Mouse (Mus musculus): ENCODE results near the gene Synj1. TPM values are rescaled to one million over a fixed set of nuclear protein-coding genes. Genes with fewer than 3 reads are reported as not detected.

Synj1 gene
- total RNA-seq, 2 experiments from 2014 or later: 16.2 to 46.3 TPM

DNA sequence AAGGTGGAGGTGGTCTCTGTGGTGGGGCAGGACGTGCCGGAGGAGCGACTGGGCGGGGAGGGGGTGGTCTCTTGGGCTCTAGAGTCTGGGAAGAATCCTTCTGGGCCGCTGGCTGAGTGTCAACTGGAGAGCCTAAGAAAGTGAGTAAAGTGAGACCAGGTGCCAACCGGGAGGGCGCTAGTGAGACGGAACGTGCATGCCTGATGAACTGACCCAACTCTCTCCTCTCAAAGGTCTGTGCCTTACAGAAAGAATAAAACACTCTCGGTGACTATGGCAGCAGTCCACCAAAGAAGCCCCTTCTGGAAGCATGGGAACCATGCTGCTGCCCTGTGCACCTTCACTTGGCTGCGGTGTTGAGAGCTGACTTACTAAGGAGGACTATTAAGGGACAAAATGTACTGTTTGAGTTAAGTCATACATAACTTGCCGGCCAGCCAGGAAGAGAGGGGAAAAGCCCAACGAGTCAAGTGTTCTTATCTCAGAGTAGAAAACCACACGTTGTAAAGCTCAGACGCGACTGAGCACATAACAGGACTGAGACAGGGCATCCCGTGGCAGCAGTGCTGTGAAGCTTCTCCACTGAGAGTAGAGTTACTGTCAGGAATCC is 60.6 kb downstream of the Synj1 start:
- peak; percentile 62 for ATAC-seq (replicated peaks; ENCODE audit: poor library complexity)

DNA sequence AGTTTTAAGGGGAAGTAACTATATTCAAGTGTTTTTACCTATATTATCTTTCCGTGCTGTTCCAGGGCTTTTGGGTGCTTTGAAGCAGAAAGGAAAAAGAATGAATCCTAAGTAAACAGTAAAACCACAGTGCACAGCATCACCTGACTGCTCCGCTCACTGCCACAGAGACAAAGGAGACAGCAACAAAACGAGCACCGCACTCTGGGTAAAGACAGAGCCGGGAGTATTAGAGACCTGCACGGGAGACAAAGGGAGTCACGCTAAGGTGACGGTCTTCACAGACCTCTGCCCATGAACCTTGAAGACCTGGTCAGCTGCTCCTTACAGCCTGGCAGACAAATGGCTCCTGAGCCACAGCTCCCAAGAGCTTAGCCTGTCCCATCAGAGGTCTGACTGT is 64.1 kb downstream of the Synj1 start:
- ATAC-seq (replicated peaks; ENCODE audit: poor library complexity): no peak

DNA sequence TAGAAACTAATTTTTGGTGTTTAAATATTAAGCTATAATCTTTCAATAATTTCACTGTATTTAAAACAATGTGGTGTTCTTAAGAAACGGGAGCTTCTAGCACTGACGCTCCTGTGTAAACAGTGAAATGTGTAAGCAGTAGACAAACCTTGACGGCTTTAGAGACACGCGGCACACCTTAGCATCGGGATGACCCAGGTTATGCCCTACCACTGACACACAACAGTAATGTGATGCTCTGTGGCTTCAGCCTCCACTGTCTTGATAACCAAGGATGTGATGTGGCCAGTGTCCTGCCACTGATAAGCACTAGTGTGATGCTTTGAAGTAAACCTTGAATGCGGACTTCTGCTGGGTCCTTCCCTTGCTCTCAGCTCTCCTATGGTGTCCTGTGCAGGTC is 69.9 kb downstream of the Synj1 start:
- ATAC-seq (replicated peaks; ENCODE audit: poor library complexity): no peak

DNA sequence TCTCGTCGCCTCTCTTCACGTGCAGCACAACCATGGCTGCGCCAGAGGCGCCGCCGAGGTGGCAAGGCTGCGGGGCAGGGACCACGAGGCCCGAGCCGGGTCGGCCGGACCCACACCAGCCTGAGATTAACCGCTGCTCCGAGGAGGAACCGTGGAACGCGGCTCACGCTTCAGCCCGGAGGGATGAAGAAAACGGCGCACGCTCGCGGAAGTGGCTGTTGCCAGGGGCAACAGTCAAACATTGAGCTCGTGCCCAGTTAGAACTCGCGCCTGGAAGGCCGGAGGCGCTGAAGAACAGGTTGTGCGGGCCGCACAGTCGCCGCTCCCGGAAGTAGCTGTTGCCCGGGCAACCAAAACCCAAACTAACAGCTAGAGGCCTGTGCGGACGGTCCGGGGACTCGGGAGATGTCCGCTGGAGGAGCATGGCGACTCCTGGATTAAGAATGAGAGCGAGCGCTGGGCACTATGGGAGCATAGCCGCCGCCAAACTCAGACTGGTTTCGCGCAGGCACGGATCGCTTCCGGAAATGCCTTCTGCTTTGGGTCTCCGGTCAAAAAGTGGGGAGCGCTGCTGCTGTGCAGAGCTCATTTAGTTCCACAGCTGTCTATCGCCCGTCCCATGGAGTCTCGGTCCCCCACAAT is 76.3 kb downstream of the Synj1 start, which contains the start of gene Cfap298:
TSS of gene Cfap298 (minus strand) at position 428 of the 642 bp plus-strand sequence.
- ATAC-seq (replicated peaks; ENCODE audit: poor library complexity): peak; percentile 93

DNA sequence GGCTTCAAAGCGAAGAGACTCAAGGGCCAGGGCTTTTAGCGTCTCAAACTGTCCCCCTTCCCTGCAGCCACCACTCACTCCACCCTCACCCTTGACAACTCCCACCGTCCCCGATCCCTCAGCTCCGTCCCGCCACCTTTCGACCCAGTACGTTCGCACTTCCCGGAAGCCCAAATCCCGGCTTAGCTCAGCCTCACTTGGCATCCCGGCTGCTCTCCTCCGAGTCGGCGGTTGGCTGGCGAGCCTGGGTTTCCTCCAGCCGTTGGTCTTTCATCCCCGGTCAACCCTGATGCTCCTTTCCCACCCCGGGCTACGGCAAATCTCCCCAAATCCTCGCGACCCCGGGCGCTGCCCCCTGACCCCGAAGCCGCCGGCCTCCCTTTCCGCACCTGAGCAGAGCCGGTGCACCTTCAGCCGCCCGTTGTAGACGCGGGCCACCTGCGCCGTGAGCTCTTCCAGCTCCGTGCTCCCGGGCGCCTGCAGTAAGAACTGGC is 76.9 kb downstream of the Synj1 start:
- peak; percentile 40 for ATAC-seq (replicated peaks; ENCODE audit: poor library complexity)

DNA sequence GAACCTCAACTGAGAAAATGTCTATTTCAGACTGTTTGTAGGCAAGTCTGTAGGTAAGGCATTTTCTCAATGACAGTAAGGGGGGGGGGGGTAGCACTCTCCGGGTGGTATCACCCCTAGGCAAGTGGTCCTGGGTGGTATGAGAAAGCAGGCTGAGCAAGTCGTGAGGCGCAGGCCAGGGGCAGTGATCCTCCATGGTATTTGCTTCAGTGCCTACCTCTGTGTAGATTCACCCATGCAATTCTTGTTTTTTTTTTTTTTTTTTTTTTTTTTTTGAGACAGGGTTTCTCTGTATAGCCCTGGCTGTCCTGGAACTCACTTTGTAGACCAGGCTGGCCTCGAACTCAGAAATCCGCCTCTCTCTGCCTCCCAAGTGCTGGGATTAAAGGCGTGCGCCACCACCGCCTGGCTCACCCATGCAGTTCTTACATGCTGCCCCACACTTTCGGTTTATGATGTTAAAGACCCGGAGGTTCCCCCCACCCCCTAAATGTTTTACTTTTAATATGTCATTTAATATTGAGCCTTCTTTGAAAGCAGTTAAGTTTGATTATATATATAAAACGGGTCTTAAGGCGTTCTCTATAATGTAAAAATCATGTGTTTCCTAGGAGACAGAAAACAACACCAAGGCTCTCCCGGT is 77.5 kb downstream of the Synj1 start:
- no peak for ATAC-seq (replicated peaks; ENCODE audit: poor library complexity)

DNA sequence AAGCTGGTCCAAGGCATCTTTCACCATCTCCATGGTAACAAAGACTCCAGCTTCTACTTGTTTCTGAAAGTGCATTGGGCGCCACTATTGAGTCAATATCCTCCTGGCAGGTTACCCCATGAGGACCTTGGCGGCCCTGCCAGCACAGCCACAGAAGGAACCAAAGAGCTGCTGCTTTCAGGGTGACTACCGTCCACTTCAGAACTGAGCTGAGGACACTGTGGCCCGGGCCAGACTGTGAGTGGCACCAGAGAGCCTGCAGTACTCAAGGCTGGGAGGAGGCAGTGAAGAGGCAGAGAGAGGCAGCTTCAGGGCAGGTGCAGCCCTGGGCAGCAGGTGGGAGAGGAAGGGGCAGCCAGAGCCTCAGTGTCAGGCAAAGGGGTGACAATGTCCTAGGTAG is 83.7 kb downstream of the Synj1 start:
- ATAC-seq (replicated peaks; ENCODE audit: poor library complexity): no peak

DNA sequence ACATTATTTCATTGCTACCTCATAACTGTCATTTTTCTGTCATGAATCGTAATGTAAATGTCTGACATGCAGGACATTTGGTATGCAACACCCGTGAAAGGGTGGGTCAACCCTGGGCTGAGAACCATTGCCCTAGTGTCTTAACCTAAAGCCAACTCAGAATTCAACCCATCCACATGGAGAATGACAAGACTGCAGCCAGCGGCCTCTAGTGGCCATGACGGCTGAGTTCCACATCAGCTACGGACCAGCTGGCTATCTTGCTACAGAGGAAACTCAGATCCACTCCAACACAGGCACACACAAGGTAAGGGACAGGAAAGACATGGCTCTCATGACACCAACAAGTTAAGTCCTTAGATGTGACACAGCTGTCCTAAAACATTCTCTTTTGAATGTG is 85.6 kb downstream of the Synj1 start:
- ATAC-seq (replicated peaks; ENCODE audit: poor library complexity): peak; percentile 79

DNA sequence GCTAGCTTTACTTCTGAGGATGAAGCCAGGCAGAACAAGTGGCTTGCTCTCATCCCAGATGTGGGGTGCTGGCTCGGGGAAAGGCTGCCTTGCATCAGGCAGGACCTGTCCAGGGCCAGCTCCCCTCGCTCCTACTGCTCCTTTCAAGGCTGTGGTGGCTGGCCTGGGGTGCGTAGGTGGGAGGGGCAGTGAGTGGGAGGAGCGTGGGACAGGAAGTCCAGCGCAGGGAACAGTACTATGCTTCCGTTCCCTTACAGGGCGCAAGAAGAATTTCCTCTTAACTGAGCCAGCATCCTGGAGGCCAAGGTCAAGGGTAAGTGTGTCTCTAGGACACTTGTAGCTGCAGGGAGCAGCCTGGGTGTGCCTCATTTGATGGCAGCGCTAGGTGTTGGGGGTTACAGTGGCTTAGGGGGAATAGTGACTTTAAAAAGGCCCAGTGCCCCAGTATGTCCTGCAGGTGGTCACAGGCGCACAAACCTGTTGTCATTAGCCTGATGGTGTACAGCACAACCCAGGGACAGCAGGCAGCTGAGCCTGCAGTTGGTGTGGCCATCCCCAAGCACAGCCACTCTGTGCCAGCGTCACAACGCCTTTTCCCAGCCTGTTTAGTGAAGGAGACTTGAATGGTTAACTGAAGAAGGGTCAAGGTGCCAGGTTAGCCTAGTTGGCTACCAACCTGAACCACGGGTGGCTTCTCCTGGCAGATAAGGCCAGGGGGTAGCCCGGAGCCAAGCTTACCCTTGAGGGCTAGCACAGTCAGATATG is 86.3 kb downstream of the Synj1 start:
- ATAC-seq (replicated peaks; ENCODE audit: poor library complexity): no peak

DNA sequence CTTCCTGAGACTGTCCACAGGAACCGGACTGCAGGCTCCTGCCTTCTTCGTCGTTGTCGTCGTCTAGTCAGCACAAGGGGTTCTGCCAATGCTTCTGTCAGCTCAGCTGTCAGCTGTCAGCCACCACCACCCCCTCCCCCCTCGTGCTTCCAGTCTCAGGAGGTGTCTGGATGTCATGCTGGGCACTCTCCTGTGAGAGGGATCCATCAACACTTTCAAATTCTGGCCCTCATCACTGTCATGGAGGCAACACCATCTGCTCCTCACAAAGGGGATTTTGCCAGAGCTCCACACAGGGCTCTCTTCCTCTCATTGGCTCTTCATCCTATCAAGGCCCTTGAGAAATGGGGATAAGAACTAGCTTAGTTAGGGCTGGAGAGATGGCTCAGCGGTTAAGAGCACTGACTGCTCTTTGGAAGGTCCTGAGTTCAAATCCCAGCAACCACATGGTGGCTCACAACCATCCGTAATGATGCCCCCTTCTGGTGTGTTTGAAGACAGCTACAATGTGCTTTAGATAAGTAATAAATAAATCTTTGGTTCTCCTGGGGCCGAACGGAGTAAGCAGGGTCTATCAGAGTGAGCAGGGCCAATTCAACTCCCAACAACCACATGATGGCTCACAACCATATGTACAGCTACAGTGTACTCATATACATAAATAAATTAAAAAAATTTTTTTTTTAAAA is 89.5 kb downstream of the Synj1 start:
- ATAC-seq (replicated peaks; ENCODE audit: poor library complexity): no peak

DNA sequence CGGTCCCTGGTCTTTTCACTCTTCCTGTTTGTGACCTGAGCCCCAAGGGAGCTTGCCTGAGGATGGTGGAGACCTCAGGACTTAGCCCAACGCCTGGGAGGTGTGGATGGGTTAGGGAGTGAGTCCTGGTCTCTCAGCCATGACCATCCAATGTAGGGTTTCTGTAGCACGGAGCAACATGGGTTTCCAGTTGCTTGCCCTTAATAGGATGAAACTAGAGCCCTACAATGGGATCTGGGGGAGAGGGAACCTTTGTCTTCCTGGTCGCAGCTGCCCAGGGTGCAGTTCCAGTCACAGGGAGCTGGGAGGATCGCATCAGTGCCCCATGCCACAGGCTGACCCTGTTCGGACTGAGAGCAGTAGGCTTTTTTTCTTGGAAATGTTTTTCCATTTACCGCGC is 94.0 kb downstream of the Synj1 start:
- ATAC-seq (replicated peaks; ENCODE audit: poor library complexity): no peak

DNA sequence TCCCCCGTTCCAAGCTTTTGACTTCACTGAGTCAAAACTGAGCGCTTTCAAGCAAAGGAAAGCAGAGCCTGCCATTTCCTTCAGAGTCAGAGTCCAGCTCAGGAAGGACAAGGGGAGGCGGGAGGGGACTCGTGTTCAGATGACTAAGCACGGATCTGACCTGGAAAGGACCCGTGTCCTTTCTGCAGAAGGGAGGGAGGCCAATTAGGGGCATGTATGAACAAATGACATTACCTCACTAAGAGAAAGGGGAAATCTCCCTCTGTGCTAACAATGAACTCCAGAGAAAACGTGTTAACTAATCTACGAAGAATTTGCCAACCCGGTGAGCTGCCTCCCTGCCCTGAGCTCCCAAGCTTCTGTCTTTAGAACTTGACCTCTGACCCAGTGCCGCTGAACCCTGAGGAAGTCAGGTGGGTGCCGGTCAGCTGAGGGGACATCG is 95.0 kb downstream of the Synj1 start:
- ATAC-seq (replicated peaks; ENCODE audit: poor library complexity): peak; percentile 48

DNA sequence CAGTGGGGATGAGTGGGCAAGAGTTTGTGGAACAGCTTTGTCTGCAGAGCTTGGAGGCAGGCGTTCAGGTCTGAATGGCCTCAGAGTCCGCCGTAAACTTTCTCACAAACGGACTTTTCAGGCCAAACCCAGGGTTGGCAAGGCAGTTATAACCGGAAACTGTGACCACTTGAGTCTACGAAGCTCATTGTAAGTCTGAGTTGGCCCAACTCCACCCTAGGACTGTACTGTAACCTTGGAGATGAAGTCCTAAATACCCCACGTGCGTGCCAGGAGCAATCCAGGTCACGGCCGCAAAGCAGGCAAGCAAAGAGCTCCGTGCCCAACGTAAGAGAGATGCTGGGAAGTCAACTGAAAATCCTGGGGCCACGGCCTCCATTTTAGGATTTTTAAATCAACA is 99.3 kb downstream of the Synj1 start:
- no peak for ATAC-seq (replicated peaks; ENCODE audit: poor library complexity)

DNA sequence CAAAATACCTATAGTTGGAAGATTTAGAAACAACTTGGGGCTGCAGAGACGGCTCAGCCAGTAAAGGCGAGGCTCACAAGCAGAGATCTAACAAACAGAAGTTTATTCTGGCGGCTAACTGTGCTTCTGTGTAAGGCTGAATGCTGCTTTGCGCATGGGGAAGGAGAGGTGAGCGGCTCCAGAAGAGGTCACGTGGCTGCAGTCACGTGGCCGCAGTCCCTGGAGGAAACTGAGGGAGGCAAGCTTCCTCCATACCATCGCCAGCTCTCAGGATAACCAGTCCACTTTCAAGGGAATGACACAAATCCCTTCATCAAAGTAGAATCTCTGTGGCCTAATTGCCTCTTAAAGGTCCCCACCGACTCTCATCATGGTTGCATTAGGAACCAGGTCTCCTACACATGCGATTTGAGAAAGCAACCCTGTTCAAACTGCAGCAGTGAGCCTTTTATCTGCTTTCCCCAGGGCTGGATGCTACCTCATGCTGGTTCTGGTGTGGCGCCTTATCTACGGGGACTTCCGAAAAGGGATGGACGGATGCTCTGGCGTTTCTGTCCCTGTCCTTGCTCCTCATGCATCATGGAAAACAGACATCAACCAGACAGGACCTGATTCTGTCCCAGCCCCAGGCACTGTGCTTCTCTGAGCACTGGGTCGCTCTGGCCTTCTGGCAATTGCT is 100.1 kb downstream of the Synj1 start:
- no peak for ATAC-seq (replicated peaks; ENCODE audit: poor library complexity)

DNA sequence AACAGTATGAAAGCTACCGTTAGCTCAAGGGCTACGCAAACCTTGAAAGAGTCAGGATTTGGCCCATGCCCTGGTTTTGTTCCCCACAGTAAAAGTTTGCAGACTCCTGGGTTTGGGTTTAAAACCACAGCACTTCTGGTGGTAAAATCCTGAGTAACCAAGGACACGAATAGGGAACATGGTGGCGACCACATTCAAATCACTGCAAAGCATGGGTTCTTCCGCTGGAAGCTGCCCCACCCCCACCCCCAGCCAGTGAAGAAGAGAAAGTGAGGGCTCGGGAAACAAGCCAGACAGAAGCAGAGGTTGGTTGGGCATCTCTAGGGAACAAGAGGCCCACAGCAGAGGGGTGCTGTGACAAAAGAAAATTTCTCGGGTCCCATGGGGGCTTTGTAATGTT is 103.9 kb downstream of the Synj1 start:
- no peak for ATAC-seq (replicated peaks; ENCODE audit: poor library complexity)

DNA sequence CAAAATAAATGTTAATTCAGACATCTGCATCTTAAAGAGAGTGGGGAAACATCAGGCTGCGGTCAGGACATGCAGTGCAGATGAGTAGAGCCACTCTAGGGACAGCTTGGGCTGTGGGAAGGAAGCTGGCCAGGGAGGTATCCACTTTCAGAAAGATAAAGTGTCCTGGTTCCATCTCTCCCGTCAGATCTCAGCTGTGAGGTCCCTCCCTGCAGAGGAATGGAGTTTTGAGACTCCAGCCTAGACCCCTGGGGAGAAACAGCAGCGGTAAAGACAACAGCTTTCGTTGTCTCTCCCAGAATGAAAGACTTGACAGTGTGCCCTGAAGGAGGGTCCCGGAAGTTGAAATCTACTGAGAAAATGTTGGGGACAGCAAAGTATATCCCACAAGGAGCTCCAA is 107.8 kb downstream of the Synj1 start:
- ATAC-seq (replicated peaks; ENCODE audit: poor library complexity): no peak

DNA sequence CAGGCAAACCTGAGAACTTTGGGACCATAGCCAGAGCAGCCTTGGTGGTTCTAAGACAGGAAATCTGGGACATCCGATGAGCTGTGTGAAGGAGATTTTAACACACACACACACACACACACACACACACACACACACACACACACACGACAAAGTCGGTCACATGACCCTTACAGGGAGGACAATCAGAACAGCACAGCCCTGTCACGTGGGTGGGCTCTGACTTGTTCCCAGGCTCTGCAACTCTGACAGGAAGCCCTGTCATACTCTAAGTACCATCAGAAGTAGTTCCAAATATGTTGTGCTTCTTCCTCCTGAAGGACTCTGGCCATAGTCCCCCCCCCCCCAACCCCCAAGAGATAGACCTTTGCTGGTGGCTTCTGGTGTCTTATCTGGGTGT is 109.7 kb downstream of the Synj1 start:
- ATAC-seq (replicated peaks; ENCODE audit: poor library complexity): no peak

DNA sequence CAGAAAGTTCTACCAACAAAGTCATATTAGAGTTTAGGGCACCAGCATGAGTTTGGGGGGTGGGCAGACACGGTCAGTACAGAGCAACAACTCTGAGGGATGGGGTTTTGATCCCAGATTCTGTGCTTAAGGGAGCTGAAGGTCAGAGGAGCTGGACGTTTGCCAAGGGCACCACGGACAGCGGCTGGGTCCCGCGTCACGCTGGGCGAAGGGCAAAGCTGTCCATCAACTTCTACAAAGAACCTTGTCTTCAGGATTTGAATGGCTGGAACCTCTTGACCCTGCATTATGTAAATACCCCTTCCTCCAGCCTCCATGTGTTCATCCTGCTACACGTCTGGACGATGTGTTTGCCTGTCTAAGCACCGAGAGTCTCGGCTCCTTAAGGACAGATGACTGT is 111.6 kb downstream of the Synj1 start:
- no peak for ATAC-seq (replicated peaks; ENCODE audit: poor library complexity)

DNA sequence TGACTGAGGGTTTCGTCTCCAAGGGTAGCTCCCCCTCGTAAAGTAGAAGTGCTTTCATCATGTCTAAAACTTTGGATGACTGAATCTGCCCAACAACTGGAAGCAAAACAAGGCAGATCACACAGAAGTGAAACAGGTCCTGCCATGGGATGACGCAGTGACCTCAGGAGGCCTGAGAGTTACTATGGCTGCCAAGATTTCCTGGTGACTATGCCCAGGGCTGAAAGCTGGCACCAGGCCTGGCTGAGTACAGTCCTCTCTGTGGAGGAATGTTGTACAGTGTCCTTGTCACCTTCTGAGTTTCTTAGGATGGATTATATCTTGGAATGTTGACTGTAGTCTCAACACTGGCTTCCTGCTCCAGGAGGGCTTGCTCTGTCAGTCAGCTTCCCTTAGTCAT is 113.5 kb downstream of the Synj1 start:
- ATAC-seq (replicated peaks; ENCODE audit: poor library complexity): no peak

DNA sequence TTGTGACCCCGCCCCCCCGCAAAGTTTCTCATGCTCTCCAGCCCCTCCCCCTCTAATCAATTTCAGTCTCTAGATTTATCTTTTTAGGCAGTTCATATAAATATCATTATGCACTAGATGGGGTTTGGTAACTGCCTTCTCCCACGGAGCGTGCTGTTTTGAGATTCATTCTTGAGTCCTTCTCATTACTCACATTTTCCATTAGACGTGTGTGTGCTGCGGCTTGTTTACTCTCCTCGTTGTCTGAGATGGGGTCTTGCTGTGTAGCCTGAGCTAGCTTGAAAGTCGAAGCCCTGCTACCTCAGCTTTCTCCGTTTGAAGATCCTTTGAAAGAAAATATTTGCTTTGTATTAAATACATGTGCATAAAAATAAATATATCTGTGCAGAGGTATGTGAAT is 117.3 kb downstream of the Synj1 start:
- no peak for ATAC-seq (replicated peaks; ENCODE audit: poor library complexity)

Data from megakaryocyte progenitor cell, adult 5-6 weeks (primary cell).